Mouse (Mus musculus) C2C12 (cell line): ENCODE results near the gene Jazf1.

Experiments
- CEBPB ChIP-seq: IDR thresholded peaks from one replicate; pipeline ENCODE4 v1.6.1; 2011; ENCODE audit warnings: low read depth, mild to moderate bottlenecking, control low read depth, moderate library complexity
- CTCF ChIP-seq: IDR thresholded peaks from one replicate; pipeline ENCODE4 v1.5.1; 2011; ENCODE audit not compliant: control insufficient read depth, insufficient read depth, insufficient read length
- FOSL1 ChIP-seq: IDR thresholded peaks from one replicate; pipeline ENCODE4 v1.8.0; 2011; ENCODE audit warnings: mild to moderate bottlenecking, low read length; ENCODE audit not compliant: poor library complexity, insufficient read depth, severe bottlenecking
- MAX ChIP-seq: IDR thresholded peaks from one replicate; pipeline ENCODE4 v1.6.1; 2011; ENCODE audit warnings: mild to moderate bottlenecking, control low read depth
- MYOG ChIP-seq: IDR thresholded peaks from one replicate; pipeline ENCODE4 v1.6.1; 2011; ENCODE audit not compliant: control insufficient read depth, insufficient read length; ENCODE audit errors: extremely low read depth
- USF1 ChIP-seq: IDR thresholded peaks from one replicate; pipeline ENCODE4 v1.6.1; 2011; ENCODE audit warnings: low read depth, mild to moderate bottlenecking, control low read depth, moderate library complexity

- TF ChIP-seq MYOG = no peak
- TF ChIP-seq CTCF = no peak
- TF ChIP-seq USF1 = no peak
- no peak for TF ChIP-seq FOSL1
- no peak for TF ChIP-seq MAX
- TF ChIP-seq CEBPB = no peak
Observed at GRCm38 (mm10) chr6:52843027-52843426, 225.4 kb downstream of the Jazf1 start.
